Mouse (Mus musculus) lung, postnatal 0 days (tissue): Measurements from ENCODE around the gene Tmem132a. TPM values are rescaled to one million over a fixed set of nuclear protein-coding genes. Genes with fewer than 3 reads are reported as not detected.

ENCODE experiments used
- ATAC-seq: fragments of 200-750 bp; cut with Nextera tagmentation; 2 replicates; pipeline ENCODE4 v1.8.0; 2017; ENCODE audit warnings: moderate library complexity
- DNase-seq: peaks from one replicate; pipeline ENCODE4 v3.0.0-alpha.2; 2016; ENCODE audit warnings: low spot score
- H3K27ac ChIP-seq: fragments of 300-500 bp; sonication (generic); 2 replicates; pipeline ENCODE4 v1.5.1; 2014; ENCODE audit warnings: antibody characterized with exemption, mild to moderate bottlenecking, low read length, mixed read lengths
- H3K27me3 ChIP-seq: fragments of 300-500 bp; sonication (generic); replicated peaks from 2 replicates; pipeline ENCODE4 v1.6.1; 2014; ENCODE audit warnings: low read length, mixed read lengths; ENCODE audit not compliant: insufficient read depth
- H3K36me3 ChIP-seq: fragments of 300-500 bp; sonication (generic); 2 replicates; pipeline ENCODE4 v1.6.1; 2014; ENCODE audit warnings: low read length, mixed read lengths; ENCODE audit not compliant: insufficient read depth
- H3K4me1 ChIP-seq: fragments of 300-500 bp; sonication (generic); 2 replicates; pipeline ENCODE4 v1.6.1; 2014; ENCODE audit warnings: antibody characterized with exemption, low read depth, low read length, mixed read lengths; ENCODE audit not compliant: insufficient read depth
- H3K4me2 ChIP-seq: fragments of 300-500 bp; sonication (generic); replicated peaks from 2 replicates; pipeline ENCODE4 v1.6.1; 2014; ENCODE audit warnings: low read depth, mild to moderate bottlenecking, low read length, moderate library complexity, mixed read lengths
- H3K4me3 ChIP-seq: fragments of 300-500 bp; sonication (generic); 2 replicates; pipeline ENCODE4 v1.5.1; 2014; ENCODE audit warnings: low read depth, low read length
- H3K9ac ChIP-seq: fragments of 300-500 bp; sonication (generic); replicated peaks from 2 replicates; pipeline ENCODE4 v1.6.1; 2014; ENCODE audit warnings: low read depth, mild to moderate bottlenecking
- H3K9me3 ChIP-seq: fragments of 300-500 bp; sonication (generic); 2 replicates; pipeline ENCODE4 v1.6.1; 2016; ENCODE audit warnings: low read length, mixed read lengths
- CTCF ChIP-seq: IDR thresholded peaks from 2 replicates; pipeline ENCODE4 v1.5.1; 2016; ENCODE audit warnings: antibody characterized with exemption, mild to moderate bottlenecking
- EP300 ChIP-seq: IDR thresholded peaks from 2 replicates; pipeline ENCODE4 v1.6.1; 2016; ENCODE audit warnings: antibody characterized with exemption, mild to moderate bottlenecking, control low read depth
- WGBS: fragments of 180-500 bp; shearing (Covaris S2); extraction: QIAGEN DNeasy Blood & Tissue Kit; methylation state at CpG from one replicate; pipeline ENCODE4 v1.1.7; 2014; 5-methylcytosine and 5-hydroxymethylcytosine counted together
- polyA plus RNA-seq: library from polyadenylated mRNA; unstranded; fragments of >200 nt; fragmentation: Nextera tagmentation; extraction: Ambion mirVana; gene quantifications from 2 replicates; pipeline ENCODE4 v1.2.1, GENCODE M21; 2015

Tmem132a gene
- 15.1 and 18.9 TPM in 2 replicates for polyA plus RNA-seq

- ATAC-seq = peak; percentile 71
- 5% methylated on average over 8 of the region's 8 CpGs for WGBS
- no peaks in the 10 kb centered on the region for H3K27me3 ChIP-seq
- no peak within 1 kb of the TSS for H3K27ac ChIP-seq
- peak within 1 kb of the TSS; percentile 50 for H3K4me3 ChIP-seq
- H3K36me3 ChIP-seq = peaks cover 28% of the 10 kb centered on the region
- peak within 1 kb of the TSS; percentile 82 for H3K4me2 ChIP-seq
- H3K9ac ChIP-seq = peak within 1 kb of the TSS; percentile 29
- no peaks in the 10 kb centered on the region for H3K9me3 ChIP-seq
- peak; percentile 67 for DNase-seq
- H3K4me1 ChIP-seq = peaks cover 4% of the 10 kb centered on the region; the same call in 1 of the 2 replicates
- TF ChIP-seq EP300 = no peak
- peak; percentile 21; the same call in 1 of the 2 replicates for TF ChIP-seq CTCF
Observed at GRCm38 (mm10) chr19:10869886-10870527, at the start of gene Tmem132a. Tmem132a (minus strand) TSS chr19:10869940.

- WGBS = 79% methylated on average over 10 of the region's 10 CpGs
- DNase-seq = no peak
- no peak overlapping the region for H3K4me2 ChIP-seq
- H3K9ac ChIP-seq = no peak overlapping the region
- H3K4me3 ChIP-seq = no peak overlapping the region
- TF ChIP-seq CTCF (no peak), EP300 (no peak)
- no peak overlapping the region for H3K27ac ChIP-seq
- 0 out of 2 replicates have a peak, but pooled peaks have one; percentile 16 for ATAC-seq
- no peaks in the 10 kb centered on the region for H3K4me1 ChIP-seq
- H3K36me3 ChIP-seq = no peaks in the 10 kb centered on the region
- H3K27me3 ChIP-seq = no peaks in the 10 kb centered on the region
- no peaks in the 10 kb centered on the region for H3K9me3 ChIP-seq
Observed at GRCm38 (mm10) chr19:10918321-10918991, 48.7 kb upstream of the Tmem132a start.

- H3K36me3 ChIP-seq = no peaks in the 10 kb centered on the region
- no peak overlapping the region for H3K9ac ChIP-seq
- H3K27me3 ChIP-seq = no peaks in the 10 kb centered on the region
- no peak overlapping the region for H3K27ac ChIP-seq
- 46% methylated on average over 5 of the region's 5 CpGs for WGBS
- H3K4me3 ChIP-seq = no peak overlapping the region
- ATAC-seq (no peak), DNase-seq (no peak)
- H3K9me3 ChIP-seq = no peaks in the 10 kb centered on the region
- no peak overlapping the region for H3K4me2 ChIP-seq
- H3K4me1 ChIP-seq = no peaks in the 10 kb centered on the region
- TF ChIP-seq EP300 (no peak), CTCF (no peak)
Observed at GRCm38 (mm10) chr19:10916506-10916905, 46.8 kb upstream of the Tmem132a start.

GRCm38 (mm10) chr19:10914870-10915269, 45.1 kb upstream of the Tmem132a start:
- 59% methylated on average over 2 of the region's 2 CpGs for WGBS
- TF ChIP-seq EP300 (no peak), CTCF (no peak)
- Histone ChIP-seq H3K27me3 (no peaks in the 10 kb centered on the region), H3K4me3 (no peak overlapping the region), H3K27ac (no peak overlapping the region), H3K36me3 (no peaks in the 10 kb centered on the region), H3K9me3 (no peaks in the 10 kb centered on the region), H3K4me2 (no peak overlapping the region), H3K4me1 (no peaks in the 10 kb centered on the region), H3K9ac (no peak overlapping the region)
- no peak for DNase-seq
- no peak for ATAC-seq

- H3K4me3 ChIP-seq = no peak overlapping the region
- no peaks in the 10 kb centered on the region for H3K36me3 ChIP-seq
- H3K9ac ChIP-seq = no peak overlapping the region
- peak; percentile 42 for DNase-seq
- 45% methylated on average over 7 of the region's 7 CpGs for WGBS
- H3K27ac ChIP-seq = no peak overlapping the region
- ATAC-seq = no peak
- H3K9me3 ChIP-seq = no peaks in the 10 kb centered on the region
- H3K4me1 ChIP-seq = no peaks in the 10 kb centered on the region
- no peaks in the 10 kb centered on the region for H3K27me3 ChIP-seq
- TF ChIP-seq CTCF (no peak), EP300 (no peak)
- no peak overlapping the region for H3K4me2 ChIP-seq
Observed at GRCm38 (mm10) chr19:10914291-10914690, 44.6 kb upstream of the Tmem132a start.

- Histone ChIP-seq H3K36me3 (0 out of 2 replicates have a peak, but pooled peaks cover 4% of the 10 kb centered on the region), H3K9me3 (no peaks in the 10 kb centered on the region), H3K4me2 (no peak overlapping the region), H3K27me3 (no peaks in the 10 kb centered on the region), H3K4me3 (no peak overlapping the region), H3K27ac (peak overlapping the region; percentile 73), H3K4me1 (no peaks in the 10 kb centered on the region), H3K9ac (no peak overlapping the region)
- DNase-seq (peak; percentile 88), ATAC-seq (peak; percentile 61)
- 38% methylated on average over 6 of the region's 6 CpGs for WGBS
- peak; percentile 67 for TF ChIP-seq EP300
- no peak for TF ChIP-seq CTCF
Observed at GRCm38 (mm10) chr19:10909087-10909721, 39.5 kb upstream of the Tmem132a start.
